Mouse (Mus musculus): ENCODE results near the gene Trak1.

Gene Trak1

DNA sequence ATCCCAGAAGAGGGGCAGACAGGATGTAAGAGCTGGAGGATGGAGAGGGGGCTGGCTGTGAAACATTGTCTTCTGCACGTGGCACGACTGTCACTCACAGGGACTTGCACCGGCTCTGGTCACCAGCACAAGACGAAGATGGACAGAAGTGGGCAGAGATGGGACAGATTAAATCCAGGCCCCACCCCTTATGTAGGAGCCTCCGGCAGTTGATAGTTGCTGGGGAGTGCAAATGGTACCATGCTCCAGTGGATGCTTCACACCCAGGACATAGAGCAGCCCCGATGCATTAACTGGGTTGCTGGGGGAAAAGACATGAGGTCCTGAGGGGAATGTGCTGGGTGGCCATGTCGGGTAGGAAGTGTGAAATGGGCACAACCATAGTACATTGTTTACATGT is 2.1 kb upstream of the Trak1 start:
- no peak for DNase-seq (ENCODE audit: low spot score in 2 of 2)

DNA sequence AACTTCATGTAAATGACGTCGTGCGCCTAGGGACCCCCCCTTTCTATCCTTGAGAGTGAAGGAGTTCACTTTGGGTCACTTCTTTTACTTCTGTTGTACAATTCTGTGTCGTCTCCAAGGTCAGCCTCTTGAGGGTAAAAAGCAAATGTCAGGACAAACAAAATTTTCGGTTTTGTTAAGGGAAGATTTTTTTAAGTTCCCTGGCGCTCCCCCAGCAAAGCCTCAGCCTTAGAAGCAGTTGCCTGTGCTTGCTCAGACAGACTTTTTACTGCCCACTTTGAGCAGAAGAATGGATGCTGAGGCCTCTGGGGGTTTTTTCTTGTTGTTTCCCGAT is 730 bp downstream of the Trak1 start:
- DNase-seq (ENCODE audit: low spot score in 2 of 2) = no peak

DNA sequence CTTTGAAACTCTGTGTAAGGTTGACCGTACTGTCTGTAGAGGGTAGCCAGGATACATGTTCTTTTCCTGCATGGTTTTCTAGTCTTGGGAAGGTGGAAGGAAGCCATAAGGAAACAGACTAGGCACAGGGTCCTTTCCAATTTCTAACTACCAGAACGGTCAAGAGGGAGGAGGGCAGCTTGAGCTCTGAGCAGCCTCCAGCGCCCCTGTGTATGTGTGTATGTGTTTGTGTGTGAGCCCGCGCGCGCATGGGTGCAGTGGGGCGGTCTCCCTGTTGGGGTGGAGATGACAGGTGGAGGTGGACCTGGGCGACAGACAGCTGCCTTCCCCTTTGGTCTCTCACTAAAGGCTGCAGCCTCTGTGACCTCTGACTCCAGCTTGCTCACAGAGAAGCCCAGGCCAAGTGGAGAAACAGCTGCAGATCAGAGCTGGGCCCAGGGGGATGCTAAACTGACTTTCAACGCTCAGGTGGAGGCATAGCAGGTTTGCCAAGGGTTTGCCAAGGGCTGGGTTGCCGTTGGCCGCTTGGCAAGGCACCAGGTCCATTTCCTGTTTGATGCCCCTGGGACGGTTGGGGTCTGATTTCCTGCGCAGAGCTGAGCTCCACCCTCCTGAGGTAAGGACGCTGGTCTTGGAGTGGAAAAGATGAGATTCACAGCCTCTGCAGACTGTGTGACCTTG is 1.2 kb downstream of the Trak1 start:
- DNase-seq (ENCODE audit: low spot score in 2 of 2) = no peak

DNA sequence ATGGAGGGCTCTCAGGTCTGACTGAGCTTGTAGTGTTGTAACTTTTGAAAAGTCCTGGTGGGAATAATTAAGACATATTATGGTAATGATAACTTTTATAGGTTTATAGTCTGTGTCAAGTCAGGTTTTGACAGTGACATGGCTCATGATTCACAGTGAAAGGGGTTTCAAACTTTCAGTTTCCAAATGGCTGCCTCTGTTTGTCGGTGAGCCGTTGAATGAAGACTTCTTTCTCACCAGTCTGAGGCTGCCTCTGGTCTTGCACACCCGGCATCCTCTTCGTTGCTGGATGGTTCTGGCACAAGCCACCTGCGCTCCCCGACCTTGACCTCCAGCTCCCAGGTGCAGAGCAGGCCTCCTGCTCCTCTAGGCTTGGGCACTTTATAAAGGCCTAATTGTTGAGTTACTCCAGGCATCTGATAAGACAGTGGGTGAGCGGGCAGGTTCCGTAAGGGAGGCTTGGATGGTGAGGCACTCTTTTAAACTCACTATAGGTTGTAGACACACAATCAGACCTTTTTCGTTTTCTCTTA is 2.0 kb downstream of the Trak1 start:
- DNase-seq (ENCODE audit: low spot score in 2 of 2) = no peak

DNA sequence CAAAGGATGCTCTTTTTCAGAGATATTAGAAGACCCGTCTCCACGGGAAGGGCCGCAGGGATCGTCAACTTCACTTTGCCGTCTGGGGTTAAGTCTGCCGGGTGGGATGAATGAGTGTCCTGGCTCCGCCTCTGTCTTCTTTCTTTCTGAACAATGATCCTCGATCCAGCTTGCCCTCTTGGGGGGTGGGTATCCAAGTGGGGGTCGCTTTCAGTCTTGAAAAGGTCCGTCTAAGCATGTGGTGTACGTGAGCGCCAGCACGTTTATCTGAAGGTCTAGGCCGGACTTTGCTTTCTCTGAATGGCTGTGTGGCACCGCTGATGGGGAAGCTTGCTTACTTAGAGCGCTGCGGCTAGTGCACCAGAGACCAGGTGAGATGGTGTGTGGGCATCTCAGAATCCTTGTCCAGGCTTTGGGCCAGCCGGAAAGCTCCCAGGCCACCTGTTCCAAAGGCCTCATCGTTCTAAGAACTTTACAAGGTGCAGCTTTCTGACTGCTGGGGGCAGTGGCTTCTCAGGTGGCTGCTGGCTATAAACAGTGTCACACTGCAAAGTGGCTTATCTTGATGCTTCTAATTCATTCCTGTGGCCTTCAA is 2.8 kb downstream of the Trak1 start:
- DNase-seq (ENCODE audit: low spot score in 2 of 2) = no peak

DNA sequence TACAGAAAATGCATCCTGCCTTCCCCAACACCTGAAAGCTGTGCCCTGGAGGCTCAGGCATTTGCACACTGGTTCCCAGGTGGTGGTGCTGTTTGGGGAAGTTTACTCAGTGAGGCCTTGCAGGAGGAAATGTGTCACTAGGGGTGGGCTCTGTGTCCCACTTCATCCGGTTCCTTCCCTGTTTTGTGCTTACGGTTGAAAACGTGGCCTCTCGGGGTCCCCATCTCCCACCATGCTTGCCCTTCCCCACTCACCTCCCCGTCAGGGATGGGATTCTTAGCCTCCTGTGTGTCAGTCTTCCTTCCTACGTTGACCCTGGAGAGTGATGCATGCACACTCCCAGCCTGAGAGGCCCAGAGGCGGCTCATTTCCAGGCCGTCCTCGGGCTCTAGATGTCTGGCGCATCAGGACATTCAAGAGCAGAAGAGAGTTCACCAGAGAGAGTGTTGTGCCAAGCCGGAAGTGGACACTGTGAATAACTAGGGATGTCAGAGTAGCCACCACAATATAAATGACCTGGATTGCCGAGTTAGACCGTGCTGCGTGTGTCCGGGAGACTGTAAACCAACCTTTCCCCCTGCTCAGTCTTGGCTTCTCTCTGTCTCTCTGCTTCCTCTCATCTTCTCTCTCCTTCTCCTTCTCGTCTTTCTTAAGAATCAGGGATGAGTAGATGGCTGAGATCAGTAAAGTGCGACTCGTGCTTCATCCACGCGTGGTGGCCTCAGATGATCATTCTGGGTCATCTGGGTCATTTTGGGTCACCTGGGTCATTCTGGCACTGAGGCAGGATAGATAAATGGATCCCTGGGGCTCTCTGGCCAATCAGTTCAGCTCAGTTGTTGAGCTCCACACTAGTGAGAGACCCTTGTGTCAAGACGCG is 4.0 kb downstream of the Trak1 start:
- DNase-seq (ENCODE audit: low spot score in 2 of 2) = no peak

DNA sequence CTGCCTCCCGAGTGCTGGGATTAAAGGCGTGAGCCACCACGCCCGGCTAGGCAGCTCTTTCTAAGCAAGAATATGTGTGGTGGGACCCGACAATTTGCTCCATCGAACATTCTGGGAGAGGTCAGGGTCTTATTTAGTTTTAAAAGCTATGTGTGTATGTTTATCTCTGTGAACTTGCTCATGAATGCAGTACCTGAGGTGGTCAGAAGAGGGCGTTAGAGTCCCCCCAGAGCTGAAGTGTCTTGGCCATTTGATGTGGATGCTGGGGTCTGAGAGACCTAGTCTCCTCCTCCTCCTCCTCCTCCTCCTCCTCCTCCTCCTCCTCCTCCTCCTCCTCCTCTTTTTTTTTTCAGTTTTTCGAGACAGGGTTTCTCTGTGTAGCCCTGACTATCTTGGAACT is 5.2 kb downstream of the Trak1 start:
- no peak for DNase-seq (ENCODE audit: low spot score in 2 of 2)

DNA sequence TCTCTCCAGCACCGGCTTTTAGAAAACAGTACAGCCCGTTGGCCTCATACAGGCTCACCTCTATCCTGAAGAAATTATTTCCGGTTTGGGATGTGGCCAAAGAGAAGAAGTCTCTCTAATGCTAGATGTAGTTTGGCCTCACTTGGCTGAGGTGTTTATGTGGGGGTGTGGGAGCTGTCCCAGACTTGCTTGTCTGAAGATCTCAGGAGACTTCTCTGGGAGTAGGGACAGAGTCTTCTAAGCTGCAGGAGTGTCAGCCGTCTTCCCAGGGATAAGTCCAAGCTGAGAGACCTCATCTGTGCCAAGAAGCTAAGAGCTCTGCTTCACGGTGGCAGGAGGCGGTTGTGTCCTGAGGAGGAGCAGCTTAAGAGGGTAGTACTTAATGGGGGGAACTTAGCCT is 5.8 kb downstream of the Trak1 start:
- no peak for DNase-seq (ENCODE audit: low spot score in 2 of 2)

DNA sequence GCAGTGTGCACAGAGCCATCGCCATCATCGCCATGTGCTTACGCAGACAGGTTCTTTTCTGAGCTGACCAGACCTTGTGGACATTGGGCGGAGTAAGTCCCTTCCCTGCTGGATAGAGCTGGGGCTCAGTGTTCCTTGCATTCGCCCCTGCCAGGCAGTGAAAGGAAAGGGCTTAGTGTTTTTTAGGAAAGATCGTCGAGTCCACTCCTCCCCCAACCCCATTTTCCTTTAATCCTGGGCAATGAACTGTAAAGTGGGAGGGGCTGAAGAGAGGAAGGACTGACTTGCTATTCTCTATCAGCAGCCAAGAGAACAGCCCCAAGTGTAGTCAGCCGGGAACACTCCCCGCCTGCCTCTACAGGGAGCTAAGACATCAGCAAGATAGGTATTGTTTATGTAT is 6.4 kb downstream of the Trak1 start:
- no peak for DNase-seq (ENCODE audit: low spot score in 2 of 2)

DNA sequence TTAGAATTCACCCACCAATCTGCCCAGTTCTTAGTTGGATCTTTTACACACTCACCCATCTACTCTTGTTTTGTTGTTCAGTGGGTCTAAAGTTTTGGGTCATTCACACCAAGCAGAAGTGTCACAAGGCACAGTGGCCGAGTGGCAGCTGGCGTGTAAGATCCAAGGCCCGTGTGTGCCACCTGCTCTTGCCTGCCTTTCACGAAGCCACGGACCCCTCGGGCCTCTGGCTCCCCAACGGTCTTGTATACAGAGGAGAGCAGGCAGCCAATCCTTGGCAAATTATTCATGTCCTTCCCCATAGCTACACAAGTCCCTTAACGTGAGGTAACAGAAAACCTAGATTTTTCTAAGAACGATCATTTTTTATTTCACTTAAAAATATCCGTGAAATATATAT is 7.2 kb downstream of the Trak1 start:
- no peak for DNase-seq (ENCODE audit: low spot score in 2 of 2)

DNA sequence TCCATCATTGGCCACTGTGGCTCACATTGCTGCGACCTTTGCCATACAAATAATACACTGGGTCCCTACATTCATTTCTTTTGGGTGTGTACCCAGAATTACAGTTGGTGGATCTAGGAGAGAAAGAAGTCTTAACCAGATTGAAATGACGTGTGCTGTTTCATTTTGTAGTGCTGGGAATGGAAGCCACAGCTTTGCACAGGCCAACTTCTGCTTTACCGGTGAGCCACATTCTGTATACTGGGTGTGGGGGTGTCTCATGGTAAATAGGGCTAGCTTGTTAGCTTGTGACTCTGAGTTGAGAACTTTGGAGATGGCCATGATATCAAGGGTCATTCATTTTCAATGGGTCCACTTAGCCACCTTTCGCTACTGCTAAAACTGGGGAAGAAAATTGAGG is 8.2 kb downstream of the Trak1 start:
- DNase-seq (ENCODE audit: low spot score in 2 of 2) = no peak

DNA sequence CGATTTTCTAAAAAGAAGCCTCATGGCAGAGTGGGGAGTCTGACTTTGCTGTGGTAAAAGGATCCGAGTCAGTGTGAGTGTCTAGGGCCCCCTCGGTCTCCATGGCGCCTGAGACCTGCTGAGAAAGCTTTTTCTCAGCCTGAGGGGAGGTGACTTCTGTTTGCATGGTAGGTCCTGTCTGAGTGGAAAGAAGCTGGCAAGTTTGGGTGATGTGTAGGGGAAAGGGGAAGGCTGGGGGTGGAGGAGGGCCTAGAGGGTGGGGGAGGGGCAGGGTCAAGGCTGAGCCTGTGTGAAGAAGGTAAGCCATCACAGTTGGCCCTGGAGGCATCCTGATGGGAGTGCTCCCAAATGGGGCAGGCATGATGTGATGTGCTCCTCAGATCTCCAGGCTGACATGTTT is 12.0 kb downstream of the Trak1 start:
- DNase-seq (ENCODE audit: low spot score in 2 of 2) = no peak

DNA sequence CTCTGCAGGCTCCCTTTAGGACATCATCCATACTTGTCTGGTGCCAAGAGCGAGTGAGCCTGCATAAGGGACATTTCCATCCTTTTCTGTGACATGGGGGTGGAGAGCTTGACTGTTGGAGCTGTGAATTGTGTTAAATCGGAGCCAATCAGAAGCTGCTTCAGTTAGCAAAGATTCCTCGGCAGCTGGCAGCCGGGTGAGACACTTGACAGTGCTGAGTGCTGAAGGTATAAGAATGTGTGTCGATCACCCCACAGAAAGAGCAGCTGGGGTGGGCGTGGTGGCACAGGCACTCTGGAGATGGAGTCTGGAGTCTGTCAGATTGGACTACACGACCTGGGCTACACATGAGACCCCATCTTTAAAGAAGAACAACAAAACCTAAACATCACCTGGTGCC is 13.2 kb downstream of the Trak1 start:
- DNase-seq (ENCODE audit: low spot score in 2 of 2) = no peak

DNA sequence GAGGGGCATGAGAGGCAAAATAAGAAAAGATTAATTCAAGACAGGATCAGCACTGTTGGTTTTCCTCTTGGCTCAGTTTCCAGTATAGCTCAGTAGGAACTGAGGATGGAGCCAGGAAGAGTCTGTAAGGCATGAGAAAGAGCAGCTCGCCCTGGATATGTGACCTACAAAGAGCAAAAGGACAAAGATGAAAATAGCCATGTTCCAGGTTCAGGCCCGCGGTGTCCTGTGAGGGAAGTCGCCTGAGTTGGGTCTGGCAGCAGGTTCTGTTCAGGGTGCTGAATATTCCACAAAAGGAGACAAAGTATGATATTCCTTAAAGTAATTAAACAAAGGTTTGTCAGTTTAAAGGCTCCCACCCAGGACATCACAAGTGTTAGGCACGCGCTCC is 14.5 kb downstream of the Trak1 start:
- no peak for DNase-seq (ENCODE audit: low spot score in 2 of 2)

DNA sequence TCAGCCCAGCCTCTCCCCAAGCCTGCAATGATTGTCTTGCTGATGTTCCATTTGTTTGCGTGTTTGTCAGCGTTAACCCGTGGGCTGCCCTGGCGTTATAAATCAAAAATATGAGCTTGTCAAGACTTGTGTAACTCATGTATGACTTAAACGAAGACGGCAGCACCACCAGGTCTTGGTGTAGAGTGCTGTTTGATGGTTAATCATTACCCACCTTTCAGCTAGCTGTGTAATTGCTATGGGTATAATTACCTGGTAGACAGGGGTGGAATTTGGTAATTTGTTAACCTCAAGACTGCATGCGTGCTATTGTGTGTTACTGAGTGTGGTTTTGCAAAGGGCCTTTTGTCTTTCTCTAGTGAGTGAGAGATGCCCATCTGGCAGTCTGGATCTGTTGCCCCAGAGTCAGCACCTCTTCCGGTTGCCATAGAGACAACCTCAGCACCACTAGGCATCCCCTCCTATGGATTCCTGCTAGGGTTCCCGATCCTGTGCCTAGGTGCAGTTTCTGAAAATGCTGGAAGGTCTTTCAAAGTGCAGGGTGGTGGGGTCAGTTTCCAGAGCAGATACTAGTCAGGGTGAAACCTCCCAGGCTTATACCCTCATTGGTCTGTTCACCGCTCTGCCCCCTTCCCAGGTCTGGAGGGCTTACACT is 15.1 kb downstream of the Trak1 start:
- no peak for DNase-seq (ENCODE audit: low spot score in 2 of 2)

DNA sequence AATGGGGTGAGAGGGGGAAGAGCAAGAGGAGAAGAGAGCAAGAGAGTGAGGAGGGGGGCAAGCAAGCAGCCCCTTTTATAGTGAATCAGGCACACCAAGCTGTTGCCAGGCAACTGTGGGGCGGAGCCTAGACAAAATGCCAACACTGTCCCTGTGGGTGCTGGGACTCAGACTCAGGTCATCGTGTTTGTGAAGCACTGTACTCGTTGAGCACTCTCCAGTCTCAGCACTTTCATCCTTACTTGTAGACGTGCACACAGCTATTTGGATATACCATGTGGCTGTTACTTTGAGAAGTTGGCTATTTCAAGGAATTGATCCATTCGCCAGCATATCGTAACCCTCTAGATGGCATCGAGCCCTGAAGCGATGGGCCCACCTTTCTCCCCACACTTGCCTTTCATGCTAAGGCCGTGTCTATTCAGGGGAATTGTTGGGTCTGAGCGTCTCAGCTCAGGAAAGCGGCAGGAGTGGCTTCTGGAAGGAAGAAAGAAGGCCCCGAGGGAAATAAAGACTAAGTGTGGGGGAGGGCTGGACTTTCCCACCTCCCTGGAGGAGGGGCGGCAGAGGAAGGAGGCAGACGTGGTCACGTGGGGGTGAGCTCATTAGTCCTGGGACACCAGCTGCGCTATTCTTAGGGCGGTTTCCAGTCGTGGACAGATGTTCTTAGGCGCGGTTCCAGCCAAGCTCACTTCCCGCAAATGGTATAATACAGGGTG is 16.5 kb downstream of the Trak1 start:
- DNase-seq (ENCODE audit: low spot score in 2 of 2) = peak in 1 of 2 experiments; percentile 84

DNA sequence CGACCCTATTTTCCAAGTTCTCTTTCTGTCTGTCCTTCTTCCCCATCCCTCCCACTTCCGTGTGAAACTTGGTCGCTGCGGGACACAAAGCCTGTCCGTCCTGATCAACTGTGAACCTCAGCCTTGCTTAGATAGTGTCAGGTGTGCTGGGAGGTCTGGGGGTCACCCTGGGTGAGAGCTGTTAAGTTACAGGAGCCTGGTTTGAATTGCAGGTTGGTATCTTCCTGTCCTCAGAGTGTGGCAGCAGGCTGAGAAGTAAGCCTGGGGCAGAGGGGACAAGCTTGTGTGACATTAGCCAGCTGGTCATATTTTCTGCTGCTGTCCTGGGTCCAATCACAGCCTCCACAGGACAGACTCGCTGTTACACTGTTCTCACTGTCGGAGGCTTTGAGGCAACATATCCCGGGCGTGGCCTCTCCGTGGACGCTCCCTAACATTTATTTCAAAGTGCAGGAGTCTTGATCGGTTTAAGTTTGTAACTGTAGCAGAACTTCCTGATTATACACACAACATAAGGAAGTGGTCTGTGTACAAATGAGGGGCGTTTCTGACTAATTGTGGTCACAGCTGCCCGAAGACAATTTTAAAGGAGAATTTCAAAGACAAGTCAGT is 17.3 kb downstream of the Trak1 start:
- no peak for DNase-seq (ENCODE audit: low spot score in 2 of 2)

DNA sequence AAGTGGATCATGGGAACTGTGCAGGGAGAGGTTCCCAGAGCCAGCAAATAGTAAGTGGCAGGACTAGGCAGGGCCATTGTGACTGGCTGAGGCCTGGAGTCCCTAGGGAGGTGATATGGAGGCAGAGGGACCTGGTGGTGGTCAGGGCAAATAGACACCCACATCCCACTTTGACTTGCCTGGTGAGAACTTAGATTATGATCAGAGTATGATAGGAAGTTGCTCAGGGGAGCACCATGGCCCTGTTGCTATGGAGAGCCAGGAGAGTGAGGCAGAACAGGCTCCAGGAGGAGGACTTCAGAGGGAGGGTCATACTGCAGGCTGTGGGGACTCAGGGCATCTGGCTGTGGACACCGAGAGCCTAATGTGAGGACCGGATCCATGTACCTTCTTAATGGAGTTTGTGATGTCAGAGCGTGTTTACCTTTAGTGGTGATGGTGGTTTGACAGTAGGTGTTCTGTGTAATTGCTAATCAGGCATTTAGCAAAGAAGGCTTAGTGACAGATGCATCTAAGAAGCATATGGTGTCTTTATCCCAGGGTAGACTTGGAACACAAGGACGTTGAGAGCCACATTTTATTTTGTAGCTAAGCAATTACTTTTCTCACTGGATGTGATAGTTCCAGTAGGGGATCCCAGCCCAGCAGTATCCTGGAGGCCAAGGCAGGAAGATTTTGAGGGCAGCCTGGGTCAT is 18.7 kb downstream of the Trak1 start:
- no peak for DNase-seq (ENCODE audit: low spot score in 2 of 2)

DNA sequence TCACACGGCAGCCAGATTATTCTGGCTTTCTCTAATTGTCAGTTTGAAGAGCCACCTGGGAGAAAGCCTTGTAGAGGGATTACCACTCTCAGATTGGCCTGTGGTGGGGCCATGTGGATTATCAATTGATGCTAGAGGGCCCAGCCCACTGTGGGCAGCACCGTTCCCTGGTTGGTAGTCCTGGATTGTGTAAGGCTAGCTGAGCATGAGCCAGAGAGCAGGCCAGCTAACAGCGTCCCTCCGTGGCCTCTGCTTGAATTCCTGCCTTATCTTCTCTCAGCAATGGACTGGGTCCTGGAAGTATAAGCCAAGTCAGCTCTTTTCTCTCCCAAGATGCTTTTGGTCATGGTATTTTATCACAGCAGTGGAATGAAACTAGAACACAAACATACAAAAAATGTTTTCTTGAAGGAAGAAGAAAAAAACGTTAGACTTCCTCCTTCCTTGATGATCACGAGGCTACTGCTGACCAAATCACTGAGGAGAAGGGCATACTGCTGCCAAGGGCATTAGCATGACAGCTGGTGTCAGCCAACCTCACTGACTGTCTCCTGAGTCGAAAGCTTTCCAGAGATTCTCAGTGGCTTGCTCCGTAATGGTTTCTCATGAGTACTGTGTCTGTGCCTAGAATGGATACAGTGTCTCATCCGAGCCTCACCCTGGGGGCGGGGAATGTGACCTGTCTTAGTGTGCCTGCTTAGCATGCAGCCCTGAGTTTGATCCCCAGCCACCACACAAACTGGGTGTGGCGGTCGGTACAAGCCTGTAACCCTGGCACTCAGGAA is 19.5 kb downstream of the Trak1 start:
- peak in 1 of 2 experiments; percentile 45 for DNase-seq (ENCODE audit: low spot score in 2 of 2)
